Mouse (Mus musculus) G1E (cell line): ENCODE measurements at regions not wholly inside any gene's neighbourhood (a gene's known extent, or its start where the extent isn't known, plus 50 kb on each side); places are given as distances from the start of the nearest gene placed in this dataset.

ENCODE experiments used
- ATAC-seq: 2 replicates; pipeline ENCODE4 v1.8.0; 2016; ENCODE audit warnings: mild to moderate bottlenecking; ENCODE audit not compliant: insufficient number of reproducible peaks, poor library complexity, low FRiP score, severe bottlenecking; ENCODE audit errors: extremely low read depth
- DNase-seq: peaks from one replicate; pipeline ENCODE4 v3.0.0; 2012; ENCODE audit warnings: low spot score
- H3K27me3 ChIP-seq: 2 replicates; pipeline ENCODE4 v1.6.1; 2012; ENCODE audit warnings: mild to moderate bottlenecking, low read length, inconsistent platforms; ENCODE audit not compliant: insufficient read depth
- H3K36me3 ChIP-seq: replicated peaks from 2 replicates; pipeline ENCODE3; 2012; ENCODE audit warnings: mild to moderate bottlenecking, inconsistent platforms
- H3K4me1 ChIP-seq: 2 replicates; pipeline ENCODE4 v1.6.1; 2012; ENCODE audit warnings: low read depth, low read length, inconsistent platforms, mixed read lengths; ENCODE audit not compliant: insufficient read depth
- H3K4me3 ChIP-seq: 2 replicates; pipeline ENCODE4 v1.5.1; 2012; ENCODE audit warnings: low read depth, mild to moderate bottlenecking, inconsistent platforms, low read length, moderate library complexity, mixed read lengths
- H3K9me3 ChIP-seq: replicated peaks from 2 replicates; pipeline ENCODE4 v1.6.1; 2012; ENCODE audit warnings: inconsistent platforms
- CTCF ChIP-seq: IDR thresholded peaks from 2 replicates; pipeline ENCODE4 v1.5.1; 2012; ENCODE audit warnings: low read depth, low read length, inconsistent platforms, mixed read lengths
- GATA1 ChIP-seq: IDR thresholded peaks from 2 replicates; pipeline ENCODE4 v1.6.1; 2012; ENCODE audit warnings: borderline replicate concordance, low read length, inconsistent platforms, mixed read lengths
- GATA2 ChIP-seq: IDR thresholded peaks from 2 replicates; pipeline ENCODE4 v1.6.1; 2012; ENCODE audit warnings: low read depth, low read length, inconsistent platforms, borderline replicate concordance
- POLR2AphosphoS5 ChIP-seq: IDR thresholded peaks from 2 replicates; pipeline ENCODE4 v1.6.1; 2012; ENCODE audit warnings: low read depth, low read length, inconsistent platforms; ENCODE audit not compliant: insufficient replicate concordance
- TAL1 ChIP-seq: conservative IDR thresholded peaks from 2 replicates; pipeline ENCODE4 v1.6.1; 2012; ENCODE audit warnings: low read depth, low read length, inconsistent platforms, mixed read lengths

GRCm38 (mm10) chr1:184291129-184291528 lies 257.0 kb upstream of the 1700056E22Rik start:
- Histone ChIP-seq H3K4me1 (no peaks in the 10 kb centered on the region), H3K27me3 (no peaks in the 10 kb centered on the region), H3K9me3 (peaks cover 23% of the 10 kb centered on the region), H3K36me3 (no peaks in the 10 kb centered on the region), H3K4me3 (no peak overlapping the region)
- TF ChIP-seq CTCF (no peak), POLR2AphosphoS5 (no peak), GATA1 (no peak), TAL1 (no peak), GATA2 (no peak)
- DNase-seq = no peak
- no peak for ATAC-seq

DNA sequence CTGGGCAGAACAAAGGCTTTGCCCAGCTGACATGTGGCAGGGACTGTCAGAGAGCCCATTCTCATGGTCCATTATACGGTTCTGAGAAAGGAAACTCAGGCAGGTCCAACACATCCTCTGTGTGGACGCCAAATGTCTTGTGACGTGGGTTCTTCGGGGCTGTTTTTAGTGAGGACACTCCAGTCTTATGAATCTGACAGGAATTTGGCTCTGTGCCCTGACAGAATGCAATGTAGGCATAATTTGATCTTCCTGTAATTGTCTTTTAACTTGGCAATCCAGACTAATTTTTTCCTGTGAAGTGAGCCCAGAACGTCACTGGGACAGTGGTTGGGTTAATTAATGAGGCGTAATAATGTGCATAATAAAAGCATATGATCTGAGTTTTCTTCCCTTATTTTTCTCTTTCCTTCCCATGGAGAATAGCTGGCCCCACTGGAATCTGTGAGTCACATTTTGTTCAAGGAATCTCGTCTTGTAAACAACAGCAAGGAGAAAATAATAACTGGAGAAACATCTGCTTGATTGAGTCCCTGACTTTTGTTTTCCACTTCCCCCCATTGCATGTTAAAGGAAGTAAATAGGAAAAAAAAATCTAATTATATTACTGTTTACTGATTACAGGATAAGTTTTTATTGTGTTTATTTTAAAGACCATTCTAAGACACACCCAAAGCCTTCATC lies 255.8 kb upstream of the 1700056E22Rik start:
- Histone ChIP-seq H3K9me3 (peaks cover 16% of the 10 kb centered on the region), H3K4me1 (no peaks in the 10 kb centered on the region), H3K36me3 (no peaks in the 10 kb centered on the region), H3K4me3 (no peak overlapping the region), H3K27me3 (no peaks in the 10 kb centered on the region)
- ATAC-seq (no peak), DNase-seq (no peak)
- TF ChIP-seq TAL1 (no peak), GATA1 (no peak), GATA2 (no peak), CTCF (no peak), POLR2AphosphoS5 (no peak)

GRCm38 (mm10) chr1:184281768-184282167 lies 247.7 kb upstream of the 1700056E22Rik start:
- no peak for TF ChIP-seq TAL1
- no peak for TF ChIP-seq GATA1
- no peak for TF ChIP-seq CTCF
- TF ChIP-seq GATA2 = no peak
- no peak for TF ChIP-seq POLR2AphosphoS5
- no peak overlapping the region for H3K4me3 ChIP-seq
- H3K27me3 ChIP-seq = no peaks in the 10 kb centered on the region
- DNase-seq = no peak
- H3K36me3 ChIP-seq = no peaks in the 10 kb centered on the region
- H3K4me1 ChIP-seq = no peaks in the 10 kb centered on the region
- ATAC-seq = no peak
- peaks cover 52% of the 10 kb centered on the region for H3K9me3 ChIP-seq

DNA sequence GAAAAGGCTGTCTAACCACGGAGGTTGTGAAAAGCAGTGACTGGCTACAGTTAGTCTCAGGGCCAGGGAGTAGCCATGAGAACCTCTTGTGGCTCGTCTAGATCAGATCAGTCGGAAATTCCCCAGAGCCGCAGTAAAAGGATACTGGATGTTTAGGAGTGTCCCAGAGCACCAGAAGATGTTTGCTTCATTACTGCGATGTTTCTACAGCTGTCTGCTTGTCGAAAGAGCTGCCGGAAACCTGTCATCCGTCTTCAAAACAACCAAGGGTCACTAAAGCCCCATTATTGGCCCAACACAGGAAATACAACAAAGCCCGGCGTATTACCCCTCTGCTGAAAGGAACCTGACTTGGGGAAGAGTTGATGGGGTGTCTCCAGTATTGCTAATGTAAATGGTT lies 245.2 kb upstream of the 1700056E22Rik start:
- DNase-seq = no peak

GRCm38 (mm10) chr1:184277001-184277400 lies 242.9 kb upstream of the 1700056E22Rik start:
- no peak for DNase-seq
- peaks cover 55% of the 10 kb centered on the region for H3K9me3 ChIP-seq
- ATAC-seq = no peak
- no peaks in the 10 kb centered on the region for H3K27me3 ChIP-seq
- TF ChIP-seq GATA1 (no peak), POLR2AphosphoS5 (no peak), GATA2 (no peak), TAL1 (no peak), CTCF (no peak)
- no peak overlapping the region for H3K4me3 ChIP-seq
- H3K4me1 ChIP-seq = no peaks in the 10 kb centered on the region
- no peaks in the 10 kb centered on the region for H3K36me3 ChIP-seq

More for the DNA sequence above, 245.2 kb upstream of the 1700056E22Rik start:
- ATAC-seq = no peak
- H3K4me3 ChIP-seq = no peak overlapping the region
- TF ChIP-seq GATA2 (no peak), POLR2AphosphoS5 (no peak), CTCF (no peak), GATA1 (no peak)
- H3K4me1 ChIP-seq = no peaks in the 10 kb centered on the region
- peaks cover 57% of the 10 kb centered on the region for H3K9me3 ChIP-seq
- H3K27me3 ChIP-seq = no peaks in the 10 kb centered on the region
- H3K36me3 ChIP-seq = no peaks in the 10 kb centered on the region

- Histone ChIP-seq H3K27me3 (no peaks in the 10 kb centered on the region), H3K36me3 (no peaks in the 10 kb centered on the region), H3K4me1 (no peaks in the 10 kb centered on the region), H3K4me3 (no peak overlapping the region), H3K9me3 (peaks cover 58% of the 10 kb centered on the region)
- no peak for DNase-seq
- ATAC-seq = no peak
- TF ChIP-seq GATA1 = no peak
- TF ChIP-seq CTCF = no peak
- no peak for TF ChIP-seq POLR2AphosphoS5
- TF ChIP-seq TAL1 = no peak
Observed at GRCm38 (mm10) chr1:184275877-184276276, 241.8 kb upstream of the 1700056E22Rik start.

DNA sequence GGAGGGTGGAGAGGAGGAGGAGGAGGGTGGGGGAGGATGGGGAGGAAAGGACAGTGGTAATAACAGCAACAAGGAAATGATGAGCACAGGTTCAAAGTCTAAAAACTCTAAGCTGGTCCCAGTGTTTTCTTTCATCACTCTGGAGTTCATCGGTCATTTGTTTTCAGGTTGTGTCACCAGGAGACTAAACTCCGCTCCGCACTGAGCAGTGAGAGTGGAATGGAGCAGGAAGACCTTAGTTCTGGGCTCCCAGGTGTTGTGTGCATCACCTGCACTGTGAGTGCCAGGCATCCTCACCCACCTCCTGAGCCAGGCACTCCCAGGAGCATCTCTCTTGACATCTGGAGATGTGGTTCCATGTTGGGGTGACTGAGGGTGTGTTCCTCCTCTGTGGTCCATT lies 241.3 kb upstream of the 1700056E22Rik start:
- Histone ChIP-seq H3K36me3 (no peaks in the 10 kb centered on the region), H3K27me3 (no peaks in the 10 kb centered on the region), H3K4me1 (no peaks in the 10 kb centered on the region), H3K4me3 (no peak overlapping the region), H3K9me3 (peaks cover 62% of the 10 kb centered on the region)
- TF ChIP-seq TAL1 (no peak), GATA1 (no peak), CTCF (no peak)
- ATAC-seq (no peak), DNase-seq (no peak)
